Mouse (Mus musculus) intestine, postnatal 0 days (tissue): ENCODE data around the gene Spast. TPM values are rescaled to one million over a fixed set of nuclear protein-coding genes. Genes with fewer than 3 reads are reported as not detected.

Experiments used
- ATAC-seq: fragments of 200-750 bp; cut with Nextera tagmentation; 2 replicates; pipeline ENCODE4 v1.8.0; 2017; ENCODE audit warnings: mild to moderate bottlenecking, moderate TSS enrichment, moderate library complexity
- H3K27ac ChIP-seq: fragments of 300-500 bp; sonication (generic); 2 replicates; pipeline ENCODE4 v1.5.1; 2014; ENCODE audit warnings: mild to moderate bottlenecking, low read depth, low read length, moderate library complexity
- H3K27me3 ChIP-seq: fragments of 300-500 bp; sonication (generic); replicated peaks from 2 replicates; pipeline ENCODE4 v1.6.1; 2014; ENCODE audit warnings: low read length, mixed read lengths; ENCODE audit not compliant: control insufficient read depth, insufficient read depth
- H3K36me3 ChIP-seq: fragments of 300-500 bp; sonication (generic); 2 replicates; pipeline ENCODE4 v1.6.1; 2014; ENCODE audit warnings: mild to moderate bottlenecking, moderate library complexity; ENCODE audit not compliant: control insufficient read depth, insufficient read depth
- H3K4me1 ChIP-seq: fragments of 300-500 bp; sonication (generic); replicated peaks from 2 replicates; pipeline ENCODE4 v1.6.1; 2014; ENCODE audit warnings: antibody characterized with exemption, low read length, mixed read lengths; ENCODE audit not compliant: control insufficient read depth, insufficient read depth
- H3K4me2 ChIP-seq: fragments of 300-500 bp; sonication (generic); replicated peaks from 2 replicates; pipeline ENCODE4 v1.6.1; 2014; ENCODE audit warnings: low read depth, mild to moderate bottlenecking, moderate library complexity
- H3K4me3 ChIP-seq: fragments of 300-500 bp; sonication (generic); 2 replicates; pipeline ENCODE4 v1.5.1; 2014; ENCODE audit warnings: low read depth, low read length
- H3K9ac ChIP-seq: fragments of 300-500 bp; sonication (generic); 2 replicates; pipeline ENCODE4 v1.6.1; 2014; ENCODE audit warnings: mild to moderate bottlenecking, low read depth, low read length
- H3K9me3 ChIP-seq: fragments of 300-500 bp; sonication (generic); 2 replicates; pipeline ENCODE4 v1.6.1; 2016; ENCODE audit warnings: mixed run types; ENCODE audit not compliant: control insufficient read depth
- CTCF ChIP-seq: sonication (generic); IDR thresholded peaks from 2 replicates; pipeline ENCODE4 v1.5.1; 2016; ENCODE audit warnings: low read depth, mild to moderate bottlenecking, control low read depth, antibody characterized with exemption, moderate library complexity
- WGBS: fragments of 180-500 bp; shearing (Covaris S2); extraction: QIAGEN DNeasy Blood & Tissue Kit; methylation state at CpG from one replicate; pipeline ENCODE4 v1.1.7; 2014; 5-methylcytosine and 5-hydroxymethylcytosine counted together
- polyA plus RNA-seq: library from polyadenylated mRNA; unstranded; fragments of >200 nt; fragmentation: Nextera tagmentation; extraction: Ambion mirVana; gene quantifications from 2 replicates; pipeline ENCODE4 v1.2.1, GENCODE M21; 2015

Gene Spast
- polyA plus RNA-seq, 1 experiment from 2014 or later = 10.5 TPM

DNA sequence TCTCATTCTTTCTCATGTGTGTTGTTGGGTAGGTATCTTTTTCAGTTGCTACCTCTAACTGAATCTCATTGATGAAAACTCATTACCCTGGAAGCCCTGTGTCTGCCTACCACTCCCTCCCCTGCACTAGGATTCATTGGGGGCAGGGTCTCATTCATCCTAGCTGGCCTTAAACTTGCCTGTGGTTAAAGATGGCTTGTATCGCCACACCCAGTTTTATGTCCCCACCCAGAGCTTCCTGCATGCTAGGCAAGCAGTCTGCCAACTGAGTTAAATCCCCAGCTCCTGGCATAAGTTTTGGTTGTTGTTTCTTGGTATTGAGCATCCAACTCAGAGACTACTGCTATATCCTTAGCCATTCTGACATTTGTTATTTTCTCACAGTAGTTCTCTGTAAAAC, 24.8 kb downstream of the Spast start:
- H3K9ac ChIP-seq = no peak overlapping the region
- H3K36me3 ChIP-seq = peaks cover 37% of the 10 kb centered on the region
- no peaks in the 10 kb centered on the region for H3K9me3 ChIP-seq
- no peak for TF ChIP-seq CTCF
- H3K27me3 ChIP-seq = no peaks in the 10 kb centered on the region
- no peak for ATAC-seq
- H3K4me1 ChIP-seq = no peaks in the 10 kb centered on the region
- no peak overlapping the region for H3K4me2 ChIP-seq
- H3K27ac ChIP-seq = no peak overlapping the region
- 54% methylated on average over 1 of the region's 1 CpGs for WGBS
- no peak overlapping the region for H3K4me3 ChIP-seq

DNA sequence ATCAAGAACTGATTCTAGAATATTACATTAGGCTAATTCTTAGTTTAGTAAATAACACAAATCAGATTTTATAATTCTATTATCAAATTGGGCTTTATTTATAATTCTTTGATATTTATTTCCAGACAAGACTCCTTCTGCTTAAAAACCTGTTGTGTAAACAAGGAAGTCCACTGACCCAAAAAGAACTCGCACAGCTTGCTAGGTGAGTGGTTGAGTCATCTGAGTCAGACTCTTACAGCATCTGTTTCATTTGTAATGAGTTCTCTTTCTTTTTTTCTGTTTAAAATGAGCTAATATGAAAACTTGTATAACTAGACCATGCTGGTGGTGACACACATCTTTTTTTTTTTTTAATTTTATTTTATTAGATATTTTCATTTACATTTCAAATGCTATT, 38.1 kb downstream of the Spast start:
- ATAC-seq = no peak
- Histone ChIP-seq H3K4me1 (no peaks in the 10 kb centered on the region), H3K9me3 (no peaks in the 10 kb centered on the region), H3K9ac (no peak overlapping the region), H3K36me3 (peaks cover 59% of the 10 kb centered on the region), H3K27ac (no peak overlapping the region), H3K4me2 (no peak overlapping the region), H3K27me3 (no peaks in the 10 kb centered on the region), H3K4me3 (no peak overlapping the region)
- TF ChIP-seq CTCF = no peak
- WGBS = 57% methylated on average over 1 of the region's 1 CpGs

DNA sequence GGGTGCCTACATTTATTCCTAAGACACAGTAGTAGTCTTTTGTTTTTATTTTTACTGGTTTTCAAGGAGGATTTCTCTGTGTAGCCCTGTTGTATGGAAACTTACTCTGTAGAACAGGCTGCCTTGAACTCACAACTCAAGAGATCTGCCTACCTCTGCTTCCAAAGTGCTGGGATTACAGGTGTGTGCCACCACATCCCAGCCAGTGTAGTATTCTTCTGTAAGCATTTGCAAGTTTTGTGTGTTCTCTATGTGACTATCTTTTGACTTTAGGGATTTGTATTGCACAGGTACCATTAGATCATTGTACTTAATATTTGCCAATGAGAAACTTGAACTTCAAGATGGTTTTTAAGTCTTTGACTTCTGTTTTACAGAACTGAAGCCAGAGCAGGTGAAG, 47.9 kb downstream of the Spast start:
- H3K4me3 ChIP-seq = no peak overlapping the region
- H3K4me2 ChIP-seq = no peak overlapping the region
- TF ChIP-seq CTCF = no peak
- no peaks in the 10 kb centered on the region for H3K27me3 ChIP-seq
- peaks cover 51% of the 10 kb centered on the region for H3K36me3 ChIP-seq
- H3K27ac ChIP-seq = no peak overlapping the region
- ATAC-seq = no peak
- no peak overlapping the region for H3K9ac ChIP-seq
- no peaks in the 10 kb centered on the region for H3K4me1 ChIP-seq
- no peaks in the 10 kb centered on the region for H3K9me3 ChIP-seq

DNA sequence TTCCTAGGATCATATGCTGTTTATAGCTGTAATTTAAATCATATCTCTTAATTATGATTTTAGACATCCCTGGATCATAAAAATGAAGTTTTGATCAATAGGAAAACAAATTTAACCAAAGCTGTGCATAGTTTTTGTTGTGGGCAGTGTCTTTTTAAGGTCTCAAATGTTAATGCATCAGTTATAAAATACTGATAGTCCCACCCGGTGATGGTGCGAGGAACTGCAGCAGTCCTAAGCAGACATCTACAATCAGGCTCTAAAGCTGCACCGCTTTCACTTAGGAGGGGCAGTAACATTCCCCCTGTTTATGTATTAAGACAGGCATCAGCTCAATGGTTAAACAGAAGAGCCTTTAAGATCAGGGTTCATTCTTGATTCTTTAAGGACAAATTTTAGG, 51.1 kb downstream of the Spast start:
- Histone ChIP-seq H3K9me3 (no peaks in the 10 kb centered on the region), H3K4me1 (no peaks in the 10 kb centered on the region), H3K27me3 (no peaks in the 10 kb centered on the region), H3K36me3 (peaks cover 27% of the 10 kb centered on the region), H3K27ac (no peak overlapping the region), H3K9ac (no peak overlapping the region), H3K4me3 (no peak overlapping the region), H3K4me2 (no peak overlapping the region)
- WGBS = 74% methylated on average over 3 of the region's 3 CpGs
- peak; percentile 36 for TF ChIP-seq CTCF
- no peak for ATAC-seq

DNA sequence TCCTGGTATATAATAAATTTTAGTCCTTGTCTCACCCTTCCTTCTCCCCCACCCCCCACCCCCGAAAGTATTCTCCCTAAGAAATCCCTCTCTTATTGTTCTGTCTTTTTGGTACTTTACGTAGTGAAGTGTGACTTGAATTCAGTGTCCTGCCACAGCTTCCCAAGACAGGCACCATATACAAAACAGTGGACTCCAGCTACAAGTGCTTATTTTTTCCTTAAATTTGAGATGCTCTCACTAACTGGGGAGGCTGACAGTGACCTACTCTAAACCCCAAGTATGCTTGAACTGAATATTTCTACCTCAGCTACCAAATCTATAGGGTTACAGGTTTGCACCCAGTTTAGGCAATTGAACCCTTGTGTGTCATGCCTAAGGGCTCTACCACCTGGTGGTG, 55.6 kb downstream of the Spast start:
- H3K27me3 ChIP-seq = no peaks in the 10 kb centered on the region
- H3K4me3 ChIP-seq = no peak overlapping the region
- no peak for ATAC-seq
- H3K36me3 ChIP-seq = no peaks in the 10 kb centered on the region; the same call in 1 of the 2 replicates
- no peak overlapping the region for H3K9ac ChIP-seq
- H3K9me3 ChIP-seq = no peaks in the 10 kb centered on the region
- 81% methylated on average over 2 of the region's 2 CpGs for WGBS
- peak overlapping the region; percentile 65 for H3K4me2 ChIP-seq
- no peaks in the 10 kb centered on the region for H3K4me1 ChIP-seq
- peak overlapping the region; percentile 93 for H3K27ac ChIP-seq
- TF ChIP-seq CTCF = peak; percentile 31; the same call in 1 of the 2 replicates

DNA sequence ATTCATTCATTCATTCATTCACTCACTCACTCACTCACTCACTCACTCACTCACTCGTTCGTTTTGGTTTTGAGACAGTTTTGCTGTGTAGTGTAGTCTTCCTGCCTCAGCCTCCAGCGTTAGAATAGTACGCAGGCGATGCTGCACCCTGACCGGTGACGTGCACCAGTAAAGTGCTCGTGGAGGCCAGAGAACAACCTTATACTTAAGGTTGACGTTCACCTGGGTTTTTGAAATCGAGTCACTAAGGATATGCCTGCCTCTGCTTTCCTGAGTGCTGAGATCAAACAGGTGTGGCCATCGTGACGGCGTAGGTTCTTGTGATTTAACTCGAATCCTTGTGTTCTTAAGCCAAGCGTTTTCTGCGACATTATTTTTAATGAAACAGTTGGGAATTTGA, 56.1 kb downstream of the Spast start:
- peak; percentile 88 for ATAC-seq
- 15% methylated on average over 16 of the region's 16 CpGs for WGBS
- no peak for TF ChIP-seq CTCF
- no peaks in the 10 kb centered on the region for H3K27me3 ChIP-seq
- peak overlapping the region; percentile 71 for H3K4me3 ChIP-seq
- no peak overlapping the region for H3K9ac ChIP-seq
- H3K4me1 ChIP-seq = no peaks in the 10 kb centered on the region
- peak overlapping the region; percentile 93 for H3K27ac ChIP-seq
- no peaks in the 10 kb centered on the region for H3K9me3 ChIP-seq
- H3K4me2 ChIP-seq = peak overlapping the region; percentile 65
- H3K36me3 ChIP-seq = no peaks in the 10 kb centered on the region; the same call in 1 of the 2 replicates

DNA sequence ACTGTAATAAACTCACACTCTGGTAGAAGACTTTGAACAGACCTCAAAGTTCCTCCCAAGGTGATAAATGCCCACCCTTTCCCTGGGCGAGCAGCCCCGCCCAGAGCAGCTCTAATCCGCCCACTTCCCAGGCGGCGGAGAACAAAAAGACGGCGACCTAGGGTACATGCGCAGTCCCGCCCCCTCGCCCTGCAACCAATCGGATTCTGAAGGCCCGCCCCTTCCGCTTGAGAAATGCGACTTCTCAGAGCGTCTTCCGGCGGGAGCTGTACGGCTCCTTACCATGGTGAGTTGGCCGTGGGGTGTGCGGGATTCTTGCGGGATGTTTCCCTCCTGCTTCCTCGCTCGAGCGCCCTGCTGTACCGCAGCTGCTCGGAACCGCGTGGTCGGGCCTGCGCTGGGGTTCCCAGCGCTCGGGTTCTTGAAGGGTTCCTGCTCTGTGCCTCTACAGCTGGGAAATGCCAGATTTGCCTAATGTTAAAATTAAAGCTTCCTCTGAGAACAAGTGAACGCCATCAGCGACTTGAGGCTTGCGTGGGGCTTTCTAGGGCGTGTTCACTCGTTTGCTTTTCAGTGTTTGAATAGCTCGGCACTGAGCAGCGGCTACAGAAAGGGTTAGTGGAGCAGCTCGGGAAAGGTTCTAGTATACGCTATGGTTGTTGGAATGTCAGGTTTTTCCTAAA, 56.7 kb downstream of the Spast start, which contains the start of gene Slc30a6:
TSS of gene Slc30a6 (plus strand) at position 226 of the 683 bp plus-strand sequence.
- peak within 1 kb of the TSS; percentile 93 for H3K27ac ChIP-seq
- under 1% methylated on average over 41 of the region's 41 CpGs for WGBS
- H3K27me3 ChIP-seq = no peaks in the 10 kb centered on the region
- H3K4me2 ChIP-seq = peak within 1 kb of the TSS; percentile 65
- H3K9ac ChIP-seq = peak within 1 kb of the TSS; percentile 85
- peak; percentile 98 for ATAC-seq
- H3K36me3 ChIP-seq = no peaks in the 10 kb centered on the region
- no peaks in the 10 kb centered on the region for H3K9me3 ChIP-seq
- H3K4me3 ChIP-seq = peak within 1 kb of the TSS; percentile 71
- no peak for TF ChIP-seq CTCF
- no peaks in the 10 kb centered on the region for H3K4me1 ChIP-seq
